ENCODE assay signal across 9 mouse cellular contexts in the genomic region with DNA sequence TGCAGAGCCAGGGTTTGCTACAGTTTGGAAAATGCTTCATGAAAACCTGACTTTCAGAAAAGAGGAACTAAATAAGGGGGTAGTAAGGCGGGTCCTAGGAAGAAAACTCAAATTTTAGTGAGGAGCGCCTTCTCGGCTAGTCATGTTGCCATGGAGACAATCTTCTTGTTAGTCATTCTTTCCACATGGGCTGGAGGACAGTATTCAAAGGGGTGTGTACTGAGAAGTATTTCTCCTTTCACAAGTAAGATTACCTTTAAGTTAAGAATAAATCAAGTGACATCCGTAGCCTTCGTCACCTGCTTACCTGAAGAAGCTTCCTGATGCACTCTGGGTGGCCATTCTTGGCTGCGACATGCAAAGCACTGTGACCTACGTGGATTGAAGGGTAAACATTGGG. TPM values are rescaled to one million over a fixed set of nuclear protein-coding genes. Genes with fewer than 3 reads are reported as not detected.
DNase-seq lines count a peak whose midpoint lies in the region; ATAC-seq and TF ChIP-seq lines count a peak whose summit lies in the region.
"Had no signal": no experiment of that assay in that cellular context is flagged by ENCODE, and none has a peak within 500 bp of the region (broad histone marks: within the 10 kb centered on the region; RNA-seq: fewer than 3 reads in every experiment).

No protein-coding gene starts in this region.

- no peaks in the 10 kb centered on the region; the same call in 1 of the 2 replicates for H3K9me3 ChIP-seq in forebrain, embryonic 11.5 days (ENCODE audit: control insufficient read depth, low read length)
- no peaks in the 10 kb centered on the region for H3K9me3 ChIP-seq in forebrain, embryonic 12.5 days
- H3K9me3 ChIP-seq in lung, postnatal 0 days (ENCODE audit: low read length) = no peaks in the 10 kb centered on the region
- no peaks in the 10 kb centered on the region for H3K9me3 ChIP-seq in stomach, postnatal 0 days (ENCODE audit: control insufficient read depth, low read length)

- H3K9ac ChIP-seq in forebrain, embryonic 11.5 days (ENCODE audit: low read length) = no peak overlapping the region
- H3K9ac ChIP-seq in forebrain, embryonic 12.5 days = no peak overlapping the region
- no peak overlapping the region for H3K9ac ChIP-seq in lung, postnatal 0 days (replicated peaks; ENCODE audit: low read depth)
- no peak overlapping the region for H3K9ac ChIP-seq in stomach, postnatal 0 days (ENCODE audit: low read length)

- H3K4me1 ChIP-seq in forebrain, embryonic 11.5 days (replicated peaks; ENCODE audit: control insufficient read depth, insufficient read depth, low read length) = peaks cover 4% of the 10 kb centered on the region; the same call in 1 of the 2 replicates
- H3K4me1 ChIP-seq in forebrain, embryonic 12.5 days = peaks cover 7% of the 10 kb centered on the region; the same call in 1 of the 2 replicates
- H3K4me1 ChIP-seq in lung, postnatal 0 days (ENCODE audit: insufficient read depth, low read depth, low read length) = peaks cover 15% of the 10 kb centered on the region; the same call in 1 of the 2 replicates
- H3K4me1 ChIP-seq in lung, adult 2 months (ENCODE audit: control insufficient read depth, insufficient read depth, low read length) = peaks cover 7% of the 10 kb centered on the region
- H3K4me1 ChIP-seq in stomach, postnatal 0 days (replicated peaks; ENCODE audit: control insufficient read depth, insufficient read depth) = no peaks in the 10 kb centered on the region

- no peak for TF ChIP-seq POLR2A in lung, adult 2 months (IDR thresholded peaks at IDR 0.05; ENCODE audit: borderline replicate concordance, extremely low read depth, low read depth, low read length)

- no peak overlapping the region for H3K4me3 ChIP-seq in forebrain, embryonic 11.5 days (ENCODE audit: low read depth, low read length)
- H3K4me3 ChIP-seq in forebrain, embryonic 12.5 days (replicated peaks) = no peak overlapping the region
- no peak overlapping the region for H3K4me3 ChIP-seq in lung, postnatal 0 days (ENCODE audit: low read depth, low read length)
- H3K4me3 ChIP-seq in lung, adult 2 months (replicated peaks; ENCODE audit: extremely low read depth, low read depth, low read length) = no peak overlapping the region
- no peak overlapping the region for H3K4me3 ChIP-seq in stomach, postnatal 0 days (ENCODE audit: low read depth, low read length)

- DNase-seq in forebrain, embryonic 11.5 days (ENCODE audit: low spot score) = no peak
- DNase-seq in lung, postnatal 0 days (ENCODE audit: low spot score) = peak; percentile 79
- no peak for DNase-seq in lung, adult 2 months
- peak; percentile 40 to 45 for DNase-seq in heart, postnatal 10 days
- no peak for DNase-seq in stomach, postnatal 0 days (ENCODE audit: low spot score)
- DNase-seq in gastrocnemius, postnatal 14 days = no peak
- no peak for DNase-seq in thymus, postnatal 36 days

- no peaks in the 10 kb centered on the region for H3K36me3 ChIP-seq in forebrain, embryonic 11.5 days (ENCODE audit: control insufficient read depth, insufficient read depth, low read length)
- H3K36me3 ChIP-seq in forebrain, embryonic 12.5 days (replicated peaks) = peaks cover 6% of the 10 kb centered on the region; the same call in 1 of the 2 replicates
- 0 out of 2 replicates have a peak, but pooled peaks cover 9% of the 10 kb centered on the region for H3K36me3 ChIP-seq in lung, postnatal 0 days (ENCODE audit: insufficient read depth, low read length)
- H3K36me3 ChIP-seq in stomach, postnatal 0 days (ENCODE audit: control insufficient read depth, insufficient read depth, low read length) = no peaks in the 10 kb centered on the region

- 82% methylated on average over 7 of the region's 7 CpGs for WGBS in forebrain, embryonic 11.5 days
- WGBS in forebrain, embryonic 12.5 days = 84% methylated on average over 7 of the region's 7 CpGs
- 43% methylated on average over 7 of the region's 7 CpGs for WGBS in lung, postnatal 0 days
- WGBS in lung, adult 2 months = 52% methylated on average over 7 of the region's 7 CpGs
- 43% methylated on average over 7 of the region's 7 CpGs for WGBS in stomach, postnatal 0 days

- no peak for ATAC-seq in forebrain, embryonic 11.5 days (replicated peaks; ENCODE audit: low FRiP score)
- ATAC-seq in forebrain, embryonic 12.5 days (ENCODE audit: low FRiP score) = no peak
- ATAC-seq in lung, postnatal 0 days = peak; percentile 64
- peak; percentile 12; the same call in 1 of the 2 replicates for ATAC-seq in stomach, postnatal 0 days (ENCODE audit: low FRiP score, low TSS enrichment)

- TF ChIP-seq EP300 in lung, postnatal 0 days (IDR thresholded peaks at IDR 0.05) = no peak
- TF ChIP-seq EP300 in stomach, postnatal 0 days (optimal IDR thresholded peaks at IDR 0.05) = no peak

- 0 out of 2 replicates have a peak overlapping the region, but pooled peaks have one; percentile 18 for H3K27ac ChIP-seq in forebrain, embryonic 11.5 days (ENCODE audit: low read depth, low read length)
- no peak overlapping the region for H3K27ac ChIP-seq in forebrain, embryonic 12.5 days
- H3K27ac ChIP-seq in lung, postnatal 0 days (ENCODE audit: low read length) = no peak overlapping the region
- H3K27ac ChIP-seq in stomach, postnatal 0 days (replicated peaks) = no peak overlapping the region

- TF ChIP-seq CTCF in lung, postnatal 0 days (IDR thresholded peaks at IDR 0.05) = no peak
- TF ChIP-seq CTCF in lung, adult 2 months (IDR thresholded peaks at IDR 0.05; ENCODE audit: insufficient read depth, low read length) = no peak
- no peak for TF ChIP-seq CTCF in stomach, postnatal 0 days (IDR thresholded peaks at IDR 0.05; ENCODE audit: low read depth)

- H3K27me3 ChIP-seq in forebrain, embryonic 11.5 days (ENCODE audit: control insufficient read depth, insufficient read depth, low read length) = no peaks in the 10 kb centered on the region
- H3K27me3 ChIP-seq in forebrain, embryonic 12.5 days = no peaks in the 10 kb centered on the region
- H3K27me3 ChIP-seq in lung, postnatal 0 days (replicated peaks; ENCODE audit: insufficient read depth, low read length) = no peaks in the 10 kb centered on the region
- no peaks in the 10 kb centered on the region for H3K27me3 ChIP-seq in stomach, postnatal 0 days (ENCODE audit: control insufficient read depth, insufficient read depth, low read length)

- intact Hi-C loops in heart, postnatal 10 days (cut with DNase I) = loop anchor here (5.0 kb wide), 1 partner anchor 273 kb away; no protein-coding TSS in a partner anchor
- intact Hi-C loops in gastrocnemius, postnatal 14 days (cut with DNase I; ENCODE audit: low total_unique reads) = no loop called here

- H3K4me2 ChIP-seq in forebrain, embryonic 11.5 days (ENCODE audit: low read depth, low read length, severe bottlenecking) = no peak overlapping the region
- no peak overlapping the region for H3K4me2 ChIP-seq in forebrain, embryonic 12.5 days
- peak overlapping the region; percentile 11; the same call in 1 of the 2 replicates for H3K4me2 ChIP-seq in lung, postnatal 0 days (replicated peaks; ENCODE audit: low read depth, low read length)
- peak overlapping the region; percentile 15; the same call in 1 of the 2 replicates for H3K4me2 ChIP-seq in stomach, postnatal 0 days (replicated peaks; ENCODE audit: low read depth)

RNA-seq across cellular contexts. Expression of gene Ttc23l, which starts 40.9 kb away (rescaled TPM):
- not detected in 2 replicates for polyA plus RNA-seq in forebrain, embryonic 11.5 days (2014; fragmentation: Nextera tagmentation; extraction: Ambion mirVana)
- not detected in 2 replicates for polyA plus RNA-seq in forebrain, embryonic 12.5 days (2016; fragmentation: Nextera tagmentation; extraction: Ambion mirVana)
- polyA plus RNA-seq in lung, postnatal 0 days (2015; fragmentation: Nextera tagmentation; extraction: Ambion mirVana) = not detected in 2 replicates
- not detected in 2 replicates for polyA plus RNA-seq in lung, adult 2 months (2012; rRNA removed)
- total RNA-seq in heart, postnatal 10 days (2021) = not detected
- polyA plus RNA-seq in stomach, postnatal 0 days (2015; fragmentation: Nextera tagmentation; extraction: Ambion mirVana) = not detected in 2 replicates
- total RNA-seq in gastrocnemius, postnatal 14 days (2021) = not detected
- total RNA-seq: left cerebral cortex, postnatal 36 days had no signal

Comparison
In these comparisons a context has a peak if more than half of its experiments do, and no peak if none do; other contexts are left out.
1. DNase-seq: peak in lung, postnatal 0 days (single experiment) and heart, postnatal 10 days (2 of 2); none in forebrain, embryonic 11.5 days (single experiment), lung, adult 2 months (single experiment), stomach, postnatal 0 days (single experiment), gastrocnemius, postnatal 14 days (single experiment) and thymus, postnatal 36 days (0 of 2).
2. ATAC-seq: peak in lung, postnatal 0 days (single experiment) and stomach, postnatal 0 days (single experiment); none in forebrain, embryonic 11.5 days (single experiment) and forebrain, embryonic 12.5 days (single experiment).
3. H3K4me2 ChIP-seq: peak in lung, postnatal 0 days (single experiment) and stomach, postnatal 0 days (single experiment); none in forebrain, embryonic 11.5 days (single experiment) and forebrain, embryonic 12.5 days (single experiment).